Mouse (Mus musculus) small intestine, adult 2 months (tissue): Measurements from ENCODE around the gene Prune1.

ENCODE experiments used
- CTCF ChIP-seq: fragments of 200-500 bp; IDR thresholded peaks from 2 replicates; pipeline ENCODE4 v1.5.1; 2012; ENCODE audit warnings: low read depth, mild to moderate bottlenecking, control low read depth, inconsistent platforms, low read length, moderate library complexity, mixed read lengths; ENCODE audit not compliant: insufficient replicate concordance, insufficient read length; ENCODE audit errors: extremely low read depth
- POLR2A ChIP-seq: fragments of 200-500 bp; IDR thresholded peaks from 2 replicates; pipeline ENCODE4 v1.6.1; 2012; ENCODE audit warnings: low read depth, mild to moderate bottlenecking, control low read depth, inconsistent platforms, low read length, moderate library complexity

- no peak for TF ChIP-seq CTCF
- TF ChIP-seq POLR2A, result peak; percentile 70; the same call in 1 of the 2 replicates
Observed at GRCm38 (mm10) chr3:95318548-95318947, 36.7 kb upstream of the Prune1 start.
